Mouse (Mus musculus) heart, postnatal 0 days (tissue): ENCODE data around the gene Mast3.

Experiments
- CTCF ChIP-seq: IDR thresholded peaks from 2 replicates; pipeline ENCODE4 v1.5.1; 2016; ENCODE audit warnings: antibody characterized with exemption, control low read depth, low read depth
- EP300 ChIP-seq: IDR thresholded peaks from 2 replicates; pipeline ENCODE4 v1.6.1; 2016; ENCODE audit warnings: antibody characterized with exemption, low read depth

DNA sequence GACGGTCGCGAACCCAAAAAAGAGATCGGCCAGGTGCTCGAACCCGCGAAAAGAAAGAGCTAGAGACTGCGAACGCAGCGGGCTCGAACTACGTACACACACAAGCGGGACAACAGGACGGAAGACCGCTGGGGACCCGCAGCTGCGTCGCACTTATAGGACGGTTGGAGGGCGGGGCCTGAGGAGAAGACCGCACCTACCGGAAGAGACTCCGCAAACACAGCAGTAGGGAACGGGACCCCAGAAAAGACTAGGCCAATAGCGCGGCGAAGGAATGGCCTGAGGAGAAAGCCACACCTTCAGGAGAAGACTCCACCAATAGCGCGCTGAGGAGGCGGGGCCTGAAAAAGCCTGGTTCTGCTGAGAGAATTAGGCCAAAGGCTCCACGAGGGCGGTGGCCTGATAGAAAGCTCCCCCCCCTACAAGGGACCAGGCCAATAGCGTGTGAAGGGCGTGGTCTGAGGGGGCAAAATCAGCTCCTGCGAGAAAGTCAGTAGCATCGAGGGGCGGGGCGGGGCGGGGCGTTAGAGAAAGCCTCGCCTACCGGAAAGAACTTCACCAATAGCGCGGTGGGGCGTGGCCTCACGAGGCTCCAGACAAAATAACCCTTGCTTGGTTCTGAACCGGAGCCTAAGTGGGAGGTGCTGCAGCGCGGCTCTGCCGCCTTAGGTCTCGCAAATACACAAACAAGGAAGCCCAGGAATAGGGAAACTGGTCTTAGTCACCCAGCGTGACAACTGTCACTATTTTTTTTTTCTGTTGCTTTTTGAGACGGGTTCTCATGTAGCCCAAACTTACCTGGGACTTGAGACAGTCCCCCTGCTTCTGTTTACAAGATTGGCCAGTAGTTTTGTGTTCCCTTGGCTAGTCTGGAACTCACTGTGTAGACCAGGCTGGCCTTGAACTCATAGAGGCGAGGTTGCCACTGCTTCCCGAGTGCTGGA lies 34.8 kb upstream of the Mast3 start, which contains the start of gene Arrdc2:
- no peak for TF ChIP-seq CTCF
- TF ChIP-seq EP300: peak; percentile 26; the same call in 1 of the 2 replicates
